Mouse (Mus musculus): ENCODE data around the gene Lrrk2.

Gene Lrrk2

GRCm38 (mm10) chr15:91672645-91673568 is at the start of gene Lrrk2:
Lrrk2 (plus strand) TSS chr15:91673175.
- peak; percentile 91 to 93 for DNase-seq

DNA sequence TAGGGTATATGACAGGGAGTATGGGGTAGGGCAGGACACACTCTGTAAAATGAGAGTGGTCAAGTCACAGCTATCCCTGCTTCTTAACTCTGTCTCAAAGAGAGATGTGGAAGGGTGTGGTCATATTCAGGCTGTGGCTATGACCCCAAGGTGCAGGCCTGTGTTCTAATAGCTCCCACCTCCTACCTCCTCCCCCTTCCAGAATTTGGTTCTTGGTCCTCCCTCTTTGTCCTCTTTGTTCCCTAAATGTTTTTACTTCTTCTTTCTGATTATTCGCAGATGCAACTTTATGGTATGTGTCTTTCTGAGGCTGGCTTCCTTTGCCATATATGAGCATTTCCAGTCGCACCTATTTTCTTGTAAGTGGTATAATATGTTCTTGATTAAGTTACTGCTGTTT is 48.5 kb upstream of the Lrrk2 start:
- no peak for DNase-seq

DNA sequence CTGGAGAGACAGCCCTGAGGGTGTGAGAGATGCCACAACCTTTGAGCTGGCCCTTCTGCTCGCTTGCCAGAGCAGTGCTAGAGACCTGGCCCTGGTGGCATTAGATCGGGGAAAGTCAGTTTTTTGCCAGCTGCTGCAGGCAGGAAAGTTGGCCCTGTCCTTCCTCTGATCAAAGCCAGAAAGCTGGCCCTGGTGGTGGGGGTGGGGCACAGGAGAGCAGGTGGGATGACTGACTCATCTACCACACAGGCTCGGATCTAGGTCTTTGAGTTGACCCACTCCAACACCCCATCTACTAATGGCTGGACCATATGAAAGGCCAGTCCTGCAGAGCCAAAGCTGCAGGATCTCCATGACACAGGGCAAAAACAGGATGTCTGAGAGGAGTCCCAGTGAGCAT is 43.8 kb upstream of the Lrrk2 start:
- DNase-seq, result no peak

DNA sequence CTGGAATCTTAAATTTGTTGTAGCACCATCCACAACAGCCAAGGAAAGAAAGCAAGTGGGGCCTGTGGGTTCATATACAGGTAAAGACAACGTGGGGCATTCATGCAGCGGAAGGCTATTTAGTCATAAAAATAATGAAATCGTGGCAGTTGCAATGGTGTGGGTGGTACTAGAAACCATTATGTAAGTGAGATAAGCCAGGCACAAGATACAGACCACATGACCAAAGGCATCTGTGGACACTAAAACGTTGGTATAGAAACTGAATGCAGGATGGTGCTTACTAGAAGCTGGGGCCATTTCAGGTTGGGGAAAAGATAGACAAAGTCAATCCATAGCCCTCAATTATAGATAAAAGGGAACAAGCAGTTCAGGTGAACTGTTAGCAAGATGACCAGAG is 40.5 kb upstream of the Lrrk2 start:
- DNase-seq, result no peak

DNA sequence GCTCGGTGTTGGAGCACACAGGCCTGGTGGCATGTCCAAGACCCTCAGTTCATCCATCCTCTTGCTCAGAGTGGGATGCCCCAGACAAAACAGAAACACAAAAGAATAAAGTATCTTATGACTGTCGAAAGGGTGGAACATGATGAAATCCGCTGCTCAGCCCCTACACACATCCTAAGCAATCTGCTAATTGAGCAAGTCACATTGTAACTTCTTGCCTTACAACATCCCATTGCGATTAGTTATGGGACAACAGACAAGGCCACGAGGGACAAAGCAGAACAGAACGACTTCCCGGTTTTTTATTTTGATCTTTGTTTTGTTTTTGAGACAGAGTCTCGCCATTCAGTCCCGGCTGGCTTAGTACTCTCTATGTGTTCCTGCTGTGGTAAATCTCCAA is 39.9 kb upstream of the Lrrk2 start:
- no peak for DNase-seq

DNA sequence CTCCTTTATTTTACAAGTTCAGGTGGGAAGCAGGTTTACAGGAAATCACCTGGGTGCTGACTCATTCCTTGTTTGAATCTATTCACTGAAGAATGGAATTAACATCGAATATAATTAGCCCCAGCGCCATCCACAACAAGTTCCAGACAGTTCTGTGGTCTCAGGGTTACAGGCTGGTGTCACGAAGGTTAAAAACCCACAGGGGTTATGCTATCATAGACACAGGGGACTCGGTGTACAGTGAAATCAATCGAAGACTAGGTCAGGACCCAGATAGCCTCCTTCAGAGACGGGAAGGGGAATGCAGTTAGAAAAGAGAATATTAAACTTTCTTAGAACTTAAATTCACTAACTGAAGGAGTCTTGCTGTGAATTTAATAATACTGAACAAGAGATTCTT is 39.2 kb upstream of the Lrrk2 start:
- no peak for DNase-seq

GRCm38 (mm10) chr15:91634236-91634635 is 38.7 kb upstream of the Lrrk2 start:
- no peak for DNase-seq

DNA sequence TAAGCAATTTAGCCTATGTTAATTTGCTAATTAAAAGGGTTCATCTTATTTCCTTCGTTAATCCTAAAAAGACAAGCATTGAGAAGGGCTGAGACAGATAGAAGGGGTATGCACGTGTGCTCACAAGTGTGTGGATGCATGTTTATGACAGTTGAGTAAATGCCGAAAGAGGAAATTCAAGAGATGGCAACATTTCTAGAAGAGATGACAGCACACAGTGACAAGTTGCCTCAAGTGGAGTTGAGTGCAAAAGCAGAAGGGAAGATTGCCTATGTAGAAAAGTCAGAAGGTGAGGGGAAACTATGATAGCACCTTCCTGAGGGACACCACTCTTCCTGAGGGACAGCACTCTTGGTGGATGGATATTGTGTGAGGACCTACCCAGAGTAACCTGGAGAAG is 31.3 kb upstream of the Lrrk2 start:
- no peak for DNase-seq

DNA sequence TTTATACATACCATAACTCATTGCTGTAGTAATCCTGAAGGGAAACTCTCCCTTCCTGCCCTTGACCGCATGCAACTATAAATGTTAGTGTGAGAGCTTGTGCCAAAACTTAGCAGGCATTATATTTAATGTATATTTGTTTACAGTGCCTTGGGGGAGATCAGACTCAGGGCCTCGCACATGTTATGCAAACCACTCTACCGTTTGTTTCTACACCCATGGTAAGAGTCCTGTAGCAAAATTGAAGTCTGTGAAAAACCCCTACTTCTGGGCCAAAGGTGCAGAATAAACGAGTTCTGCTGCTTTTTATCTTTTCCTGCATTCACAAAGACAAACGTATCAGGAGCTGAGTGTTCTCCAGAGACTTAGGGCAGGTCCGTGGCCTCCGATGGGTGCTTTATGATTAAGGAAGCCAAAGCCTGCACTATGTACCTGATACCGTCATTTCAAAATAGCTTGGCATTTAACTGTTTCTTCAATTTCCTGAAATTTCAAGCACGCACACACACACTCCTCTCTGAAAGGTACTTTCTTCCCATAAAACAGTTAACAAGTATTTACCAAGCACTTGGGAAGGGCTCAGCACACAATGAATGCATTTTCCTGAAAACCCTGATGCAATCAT is 30.2 kb upstream of the Lrrk2 start:
- no peak for DNase-seq

DNA sequence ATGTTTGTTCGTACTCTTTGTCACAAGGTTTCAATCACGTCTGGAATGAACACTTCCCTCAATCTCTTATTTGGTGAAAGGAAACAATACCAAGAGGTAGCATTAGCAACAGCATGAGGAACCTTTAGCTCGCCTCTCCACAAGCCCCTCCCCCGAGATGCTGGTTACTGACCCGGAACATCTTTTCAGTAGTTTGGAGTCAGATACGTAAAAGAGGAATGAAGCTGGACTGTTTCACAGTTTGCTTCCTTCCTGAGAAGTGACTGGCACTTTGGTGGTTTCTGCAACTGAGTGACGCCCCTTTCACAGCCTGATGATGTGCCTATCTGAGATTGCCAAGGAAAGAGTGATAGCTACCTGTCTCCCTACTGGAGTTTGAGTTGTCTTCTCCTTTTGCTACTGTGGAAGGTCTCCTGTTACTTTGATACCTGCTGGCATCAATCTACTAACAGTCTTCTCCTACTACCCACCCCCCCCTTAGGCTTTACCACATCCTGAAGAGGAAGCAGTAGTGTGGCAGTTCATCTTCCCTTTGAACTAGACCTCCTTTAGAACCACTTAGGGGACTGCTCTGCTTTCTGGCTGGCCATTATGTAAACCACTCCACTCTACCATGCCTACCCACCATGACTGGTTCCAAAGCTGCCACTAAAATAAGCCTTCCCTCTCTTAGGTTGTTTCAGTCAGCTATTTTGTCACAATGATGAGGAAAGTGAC is 29.2 kb upstream of the Lrrk2 start:
- DNase-seq, result no peak

DNA sequence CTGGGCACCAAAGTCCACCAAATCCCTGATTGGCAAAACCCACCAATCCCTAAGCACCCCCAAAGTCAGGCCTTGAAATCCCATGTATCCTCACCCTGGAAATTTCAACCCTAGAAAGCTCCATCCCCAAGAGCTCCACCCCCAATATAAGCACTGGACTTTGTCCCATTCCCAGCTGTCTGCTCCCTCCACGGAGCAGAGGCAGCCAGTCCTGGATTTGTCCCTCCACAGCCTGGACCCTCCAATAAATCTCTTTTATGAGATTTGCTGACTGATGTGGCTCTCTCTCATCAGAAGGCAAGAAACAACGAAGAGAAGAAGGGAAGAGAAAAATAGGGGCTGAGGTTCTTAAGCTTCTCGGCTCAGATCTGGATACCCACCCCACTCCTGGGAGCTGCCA is 22.7 kb upstream of the Lrrk2 start:
- peak in 1 of 2 experiments; percentile 25 for DNase-seq

GRCm38 (mm10) chr15:91651493-91651892 is 21.5 kb upstream of the Lrrk2 start:
- DNase-seq, result no peak

DNA sequence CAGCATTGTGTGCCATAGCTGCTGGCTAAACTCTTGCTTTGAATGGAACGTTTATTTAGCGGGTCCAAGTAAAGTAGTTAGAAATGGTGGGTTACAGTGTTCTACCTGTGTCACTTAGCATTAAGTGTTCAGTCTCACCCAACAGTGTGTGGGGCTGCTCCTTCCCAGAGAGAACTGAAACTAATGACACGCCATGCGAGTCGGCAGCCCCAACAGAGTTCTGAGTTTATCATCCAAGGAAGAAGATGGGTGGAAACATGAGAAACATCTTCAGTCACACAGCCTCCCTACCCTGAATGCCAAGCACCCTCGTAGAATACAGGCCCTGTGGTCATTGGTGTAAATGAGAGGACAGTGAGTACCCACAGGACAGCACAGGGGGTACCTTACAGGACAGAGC is 14.7 kb upstream of the Lrrk2 start:
- no peak for DNase-seq

GRCm38 (mm10) chr15:91660277-91661078 is 12.5 kb upstream of the Lrrk2 start:
- DNase-seq, result no peak

DNA sequence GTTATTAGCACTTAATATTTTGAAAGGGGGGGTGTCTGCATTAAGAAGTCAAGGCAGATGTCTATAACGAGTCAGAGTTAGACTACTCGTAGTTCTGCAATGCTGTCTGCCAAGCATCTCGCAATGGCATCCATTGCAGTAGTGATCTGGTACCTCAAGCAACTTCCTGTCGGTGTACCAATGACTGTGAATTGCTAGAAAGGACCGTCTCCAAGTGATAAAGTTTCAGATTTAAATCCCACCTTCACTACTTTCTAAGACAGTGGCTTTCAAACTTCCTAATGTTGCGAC is 12.0 kb upstream of the Lrrk2 start:
- no peak for DNase-seq

DNA sequence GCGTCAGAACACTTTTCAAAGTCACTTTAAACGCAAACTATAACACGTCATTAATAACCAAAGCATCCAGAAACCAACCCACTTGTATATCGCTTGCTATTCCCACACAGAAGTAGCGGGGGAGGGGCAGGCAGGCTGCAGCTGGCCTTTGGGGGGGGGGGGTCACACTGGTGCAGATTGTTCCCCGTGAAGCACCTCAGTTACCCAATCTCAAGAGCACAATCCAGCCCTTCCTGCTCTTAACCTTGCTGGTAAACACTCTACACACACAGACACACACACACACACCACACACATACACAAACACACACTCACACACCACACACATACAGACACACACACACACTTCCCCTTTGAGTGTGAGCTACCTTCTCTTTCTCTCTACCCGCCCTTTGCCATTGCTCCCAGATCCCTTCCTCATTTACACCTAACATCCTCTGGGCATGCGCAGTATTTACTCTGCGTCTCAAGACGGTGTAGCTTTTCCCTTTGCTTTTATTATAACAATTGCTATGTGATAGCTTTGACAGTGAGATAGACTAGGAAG is 8.3 kb upstream of the Lrrk2 start:
- no peak for DNase-seq

DNA sequence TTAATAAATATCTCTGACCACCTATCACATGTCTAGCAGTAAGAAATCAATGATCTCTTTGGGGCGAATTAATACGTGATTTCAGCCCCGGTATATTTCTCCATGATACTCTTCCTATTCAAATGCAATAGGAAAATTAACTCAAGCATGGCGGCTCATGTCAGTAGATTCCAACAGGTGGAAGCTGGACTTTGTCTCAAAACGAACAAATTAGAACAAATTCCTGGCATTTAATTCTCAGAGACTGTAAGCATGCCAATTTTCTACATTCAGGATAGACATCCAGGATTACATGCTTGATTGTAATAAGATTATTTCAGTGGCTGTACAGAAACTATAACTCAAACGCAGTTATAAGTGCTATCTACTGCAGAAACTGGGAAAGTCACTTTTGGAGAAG is 7.4 kb upstream of the Lrrk2 start:
- no peak for DNase-seq

GRCm38 (mm10) chr15:91671216-91671615 is 1.8 kb upstream of the Lrrk2 start:
- peak in 1 of 2 experiments; percentile 14 for DNase-seq

- DNase-seq, result no peak
Observed at GRCm38 (mm10) chr15:91671987-91672386, 988 bp upstream of the Lrrk2 start.

DNA sequence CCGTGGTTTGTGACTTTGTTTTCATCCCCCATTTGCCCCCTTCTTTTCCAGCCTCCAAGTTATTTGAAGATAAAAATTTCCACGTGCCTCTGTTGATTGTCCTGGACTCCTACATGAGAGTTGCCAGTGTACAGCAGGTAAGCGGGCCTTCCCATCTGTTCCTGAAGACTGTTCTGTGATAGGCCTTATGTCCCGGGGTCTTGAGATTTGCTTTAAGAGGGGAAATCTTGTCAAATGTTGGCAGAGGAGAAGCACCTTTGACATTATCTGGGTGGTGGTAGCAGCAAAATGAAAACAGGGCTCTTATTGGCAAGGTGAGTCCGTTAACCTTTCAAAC is 562 bp downstream of the Lrrk2 start:
- no peak for DNase-seq

DNA sequence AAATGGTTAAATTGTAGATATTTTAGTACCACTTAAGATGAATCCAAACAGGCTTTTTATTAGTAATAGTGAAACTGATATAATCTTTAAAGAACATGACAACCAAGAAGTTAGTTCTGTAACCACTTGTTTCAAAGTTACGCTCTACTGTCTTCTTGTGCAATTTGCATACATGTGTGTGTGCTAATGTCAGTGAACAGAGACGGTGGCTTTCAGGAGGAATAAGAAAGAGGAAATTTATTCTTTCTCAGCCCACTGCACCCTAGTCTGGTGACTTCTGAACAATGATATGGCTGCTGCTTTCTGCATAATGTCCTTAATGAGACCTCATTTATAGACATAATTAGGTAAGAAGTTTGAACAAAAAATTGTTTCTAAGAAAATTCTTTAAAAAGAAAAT is 7.1 kb downstream of the Lrrk2 start:
- no peak for DNase-seq

DNA sequence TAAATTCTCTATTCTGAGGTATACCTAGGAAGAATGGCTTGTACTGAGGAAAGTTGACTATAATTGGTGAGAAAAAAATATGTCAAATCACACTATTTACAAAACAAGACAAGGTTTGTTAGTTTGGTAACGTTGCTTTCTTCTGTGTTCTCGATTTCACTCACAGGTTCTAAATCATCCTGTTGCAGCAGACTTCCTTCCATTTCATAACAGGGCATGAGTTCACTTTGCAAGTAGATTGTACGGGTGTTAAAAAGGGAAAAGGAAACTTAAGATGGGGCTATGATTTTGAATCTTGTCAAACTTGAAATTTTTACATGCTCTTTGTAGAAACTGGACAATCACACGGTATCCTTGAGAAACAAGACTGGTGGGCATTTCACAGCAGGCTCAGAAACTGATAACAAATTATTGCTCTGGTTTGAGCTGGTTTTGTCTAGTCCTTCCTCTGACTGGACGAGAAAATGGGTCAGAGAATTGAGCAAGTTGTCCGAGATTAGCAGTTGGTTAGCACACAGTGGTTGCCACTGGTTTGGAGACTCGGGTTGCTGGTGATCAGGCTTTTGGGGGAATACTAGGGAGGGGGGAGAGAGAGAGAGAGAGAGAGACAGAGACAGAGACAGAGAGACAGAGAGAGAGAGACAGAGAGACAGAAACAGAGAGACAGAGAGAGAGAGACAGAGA is 13.0 kb downstream of the Lrrk2 start:
- no peak for DNase-seq
